Mouse (Mus musculus): ENCODE measurements at regions not wholly inside any gene's neighbourhood (a gene's known extent, or its start where the extent isn't known, plus 50 kb on each side); places are given as distances from the start of the nearest gene placed in this dataset.

DNA sequence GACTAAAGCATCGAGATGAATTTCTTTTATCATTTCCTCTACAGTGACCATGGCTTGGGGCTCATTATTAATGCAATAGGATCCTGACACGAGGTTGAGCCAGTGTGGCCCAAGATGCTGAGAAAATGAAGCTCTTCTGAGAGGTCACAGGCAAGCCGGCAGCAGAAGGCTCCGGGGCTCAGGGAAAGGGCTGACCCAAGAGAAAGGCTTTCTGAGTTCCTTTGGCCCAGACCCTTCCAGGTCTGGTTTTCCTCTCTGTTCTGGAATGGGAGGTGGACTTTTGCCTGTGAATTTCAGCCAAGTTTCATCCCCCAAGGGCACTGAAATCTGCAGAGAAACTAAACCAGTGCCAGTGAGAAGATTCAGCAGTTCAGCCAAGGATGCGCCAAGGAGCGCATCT is 145.7 kb upstream of the Slc38a2 start:
- H3K27me3 ChIP-seq (ENCODE audit: control insufficient read depth, insufficient read depth, low read length) = no peaks in the 10 kb centered on the region
- 87% methylated on average over 6 of the region's 6 CpGs for WGBS
- no peak overlapping the region for H3K9ac ChIP-seq (ENCODE audit: low read depth, low read length)
- no peak overlapping the region for H3K4me3 ChIP-seq (ENCODE audit: low read depth, low read length)
- H3K4me2 ChIP-seq (replicated peaks; ENCODE audit: low read depth, low read length) = no peak overlapping the region
- no peaks in the 10 kb centered on the region for H3K36me3 ChIP-seq (ENCODE audit: control insufficient read depth, insufficient read depth, low read length)
- no peaks in the 10 kb centered on the region for H3K9me3 ChIP-seq (ENCODE audit: control insufficient read depth, low read length)
- DNase-seq (ENCODE audit: low spot score) = no peak
- H3K27ac ChIP-seq (ENCODE audit: low read depth, low read length) = no peak overlapping the region
- ATAC-seq (ENCODE audit: low FRiP score) = no peak
- H3K4me1 ChIP-seq (replicated peaks; ENCODE audit: control insufficient read depth, insufficient read depth, low read length) = no peaks in the 10 kb centered on the region

GRCm38 (mm10) chr15:96844290-96844689 is 144.8 kb upstream of the Slc38a2 start:
- DNase-seq (ENCODE audit: low spot score) (no peak), ATAC-seq (ENCODE audit: low FRiP score) (no peak)
- no peaks in the 10 kb centered on the region for H3K36me3 ChIP-seq (ENCODE audit: control insufficient read depth, insufficient read depth, low read length)
- no peaks in the 10 kb centered on the region for H3K4me1 ChIP-seq (replicated peaks; ENCODE audit: control insufficient read depth, insufficient read depth, low read length)
- H3K4me2 ChIP-seq (replicated peaks; ENCODE audit: low read depth, low read length) = no peak overlapping the region
- no peaks in the 10 kb centered on the region for H3K9me3 ChIP-seq (ENCODE audit: control insufficient read depth, low read length)
- no peak overlapping the region for H3K9ac ChIP-seq (ENCODE audit: low read depth, low read length)
- no peak overlapping the region for H3K4me3 ChIP-seq (ENCODE audit: low read depth, low read length)
- H3K27ac ChIP-seq (ENCODE audit: low read depth, low read length) = no peak overlapping the region
- no peaks in the 10 kb centered on the region for H3K27me3 ChIP-seq (ENCODE audit: control insufficient read depth, insufficient read depth, low read length)
- 90% methylated on average over 4 of the region's 4 CpGs for WGBS

GRCm38 (mm10) chr15:96843589-96843988 is 144.1 kb upstream of the Slc38a2 start:
- Histone ChIP-seq H3K9ac (ENCODE audit: low read depth, low read length) (no peak overlapping the region), H3K4me1 (replicated peaks; ENCODE audit: control insufficient read depth, insufficient read depth, low read length) (no peaks in the 10 kb centered on the region), H3K27me3 (ENCODE audit: control insufficient read depth, insufficient read depth, low read length) (no peaks in the 10 kb centered on the region), H3K4me3 (ENCODE audit: low read depth, low read length) (no peak overlapping the region), H3K36me3 (ENCODE audit: control insufficient read depth, insufficient read depth, low read length) (no peaks in the 10 kb centered on the region), H3K9me3 (ENCODE audit: control insufficient read depth, low read length) (no peaks in the 10 kb centered on the region), H3K27ac (ENCODE audit: low read depth, low read length) (no peak overlapping the region), H3K4me2 (replicated peaks; ENCODE audit: low read depth, low read length) (no peak overlapping the region)
- no peak for DNase-seq (ENCODE audit: low spot score)
- ATAC-seq (ENCODE audit: low FRiP score) = no peak
- 92% methylated on average over 7 of the region's 7 CpGs for WGBS

GRCm38 (mm10) chr15:96842881-96843280 is 143.4 kb upstream of the Slc38a2 start:
- Histone ChIP-seq H3K36me3 (ENCODE audit: control insufficient read depth, insufficient read depth, low read length) (no peaks in the 10 kb centered on the region), H3K27me3 (ENCODE audit: control insufficient read depth, insufficient read depth, low read length) (no peaks in the 10 kb centered on the region), H3K9ac (ENCODE audit: low read depth, low read length) (no peak overlapping the region), H3K9me3 (ENCODE audit: control insufficient read depth, low read length) (no peaks in the 10 kb centered on the region), H3K4me1 (replicated peaks; ENCODE audit: control insufficient read depth, insufficient read depth, low read length) (no peaks in the 10 kb centered on the region), H3K27ac (ENCODE audit: low read depth, low read length) (no peak overlapping the region), H3K4me2 (replicated peaks; ENCODE audit: low read depth, low read length) (no peak overlapping the region), H3K4me3 (ENCODE audit: low read depth, low read length) (no peak overlapping the region)
- WGBS = 85% methylated on average over 3 of the region's 3 CpGs
- DNase-seq (ENCODE audit: low spot score) (no peak), ATAC-seq (ENCODE audit: low FRiP score) (no peak)

GRCm38 (mm10) chr15:96836670-96837069 is 137.1 kb upstream of the Slc38a2 start:
- 96% methylated on average over 3 of the region's 3 CpGs for WGBS
- DNase-seq (ENCODE audit: low spot score) = no peak
- ATAC-seq (ENCODE audit: low FRiP score) = no peak
- Histone ChIP-seq H3K4me1 (replicated peaks; ENCODE audit: control insufficient read depth, insufficient read depth, low read length) (no peaks in the 10 kb centered on the region), H3K4me2 (replicated peaks; ENCODE audit: low read depth, low read length) (no peak overlapping the region), H3K27me3 (ENCODE audit: control insufficient read depth, insufficient read depth, low read length) (no peaks in the 10 kb centered on the region), H3K36me3 (ENCODE audit: control insufficient read depth, insufficient read depth, low read length) (no peaks in the 10 kb centered on the region), H3K9me3 (ENCODE audit: control insufficient read depth, low read length) (no peaks in the 10 kb centered on the region), H3K9ac (ENCODE audit: low read depth, low read length) (no peak overlapping the region), H3K27ac (ENCODE audit: low read depth, low read length) (no peak overlapping the region), H3K4me3 (ENCODE audit: low read depth, low read length) (no peak overlapping the region)

DNA sequence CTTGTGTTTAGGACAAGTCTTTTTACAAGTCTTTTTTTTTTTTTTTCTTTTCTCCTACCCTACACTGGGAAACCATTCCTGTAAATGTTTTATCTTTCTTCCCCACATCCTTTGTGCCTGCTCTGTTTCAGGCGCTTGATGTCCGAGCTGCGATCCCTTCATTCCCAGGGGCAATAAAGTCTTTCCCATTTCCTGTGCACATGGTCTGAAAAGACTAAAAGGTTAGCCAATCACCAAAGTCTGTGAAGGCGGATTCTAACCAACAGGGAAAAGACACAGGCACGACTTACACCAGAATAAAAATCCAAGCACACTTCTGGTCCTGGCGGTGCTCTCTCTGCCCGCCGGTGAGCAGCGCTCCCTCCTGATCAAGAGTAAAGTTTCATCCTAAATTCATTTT is 135.3 kb upstream of the Slc38a2 start:
- Histone ChIP-seq H3K4me3 (ENCODE audit: low read depth, low read length) (no peak overlapping the region), H3K4me2 (replicated peaks; ENCODE audit: low read depth, low read length) (no peak overlapping the region), H3K9ac (ENCODE audit: low read depth, low read length) (no peak overlapping the region), H3K27me3 (ENCODE audit: control insufficient read depth, insufficient read depth, low read length) (no peaks in the 10 kb centered on the region), H3K9me3 (ENCODE audit: control insufficient read depth, low read length) (no peaks in the 10 kb centered on the region), H3K36me3 (ENCODE audit: control insufficient read depth, insufficient read depth, low read length) (no peaks in the 10 kb centered on the region), H3K4me1 (replicated peaks; ENCODE audit: control insufficient read depth, insufficient read depth, low read length) (no peaks in the 10 kb centered on the region), H3K27ac (ENCODE audit: low read depth, low read length) (no peak overlapping the region)
- no peak for ATAC-seq (ENCODE audit: low FRiP score)
- no peak for DNase-seq (ENCODE audit: low spot score)
- WGBS = 75% methylated on average over 9 of the region's 9 CpGs

GRCm38 (mm10) chr15:96834162-96834843 is 134.8 kb upstream of the Slc38a2 start:
- Histone ChIP-seq H3K9me3 (ENCODE audit: control insufficient read depth, low read length) (no peaks in the 10 kb centered on the region), H3K4me2 (replicated peaks; ENCODE audit: low read depth, low read length) (no peak overlapping the region), H3K27me3 (ENCODE audit: control insufficient read depth, insufficient read depth, low read length) (no peaks in the 10 kb centered on the region), H3K27ac (ENCODE audit: low read depth, low read length) (no peak overlapping the region), H3K36me3 (ENCODE audit: control insufficient read depth, insufficient read depth, low read length) (no peaks in the 10 kb centered on the region), H3K4me3 (ENCODE audit: low read depth, low read length) (no peak overlapping the region), H3K4me1 (replicated peaks; ENCODE audit: control insufficient read depth, insufficient read depth, low read length) (no peaks in the 10 kb centered on the region), H3K9ac (ENCODE audit: low read depth, low read length) (no peak overlapping the region)
- 87% methylated on average over 10 of the region's 10 CpGs for WGBS
- DNase-seq (ENCODE audit: low spot score) (no peak), ATAC-seq (ENCODE audit: low FRiP score) (no peak)

GRCm38 (mm10) chr15:96832389-96832788 is 132.9 kb upstream of the Slc38a2 start:
- Histone ChIP-seq H3K9ac (ENCODE audit: low read depth, low read length) (no peak overlapping the region), H3K27me3 (ENCODE audit: control insufficient read depth, insufficient read depth, low read length) (no peaks in the 10 kb centered on the region), H3K36me3 (ENCODE audit: control insufficient read depth, insufficient read depth, low read length) (no peaks in the 10 kb centered on the region), H3K4me2 (replicated peaks; ENCODE audit: low read depth, low read length) (no peak overlapping the region), H3K9me3 (ENCODE audit: control insufficient read depth, low read length) (no peaks in the 10 kb centered on the region), H3K27ac (ENCODE audit: low read depth, low read length) (no peak overlapping the region), H3K4me1 (replicated peaks; ENCODE audit: control insufficient read depth, insufficient read depth, low read length) (no peaks in the 10 kb centered on the region), H3K4me3 (ENCODE audit: low read depth, low read length) (no peak overlapping the region)
- WGBS = 77% methylated on average over 10 of the region's 10 CpGs
- ATAC-seq (ENCODE audit: low FRiP score) (no peak), DNase-seq (ENCODE audit: low spot score) (no peak)

DNA sequence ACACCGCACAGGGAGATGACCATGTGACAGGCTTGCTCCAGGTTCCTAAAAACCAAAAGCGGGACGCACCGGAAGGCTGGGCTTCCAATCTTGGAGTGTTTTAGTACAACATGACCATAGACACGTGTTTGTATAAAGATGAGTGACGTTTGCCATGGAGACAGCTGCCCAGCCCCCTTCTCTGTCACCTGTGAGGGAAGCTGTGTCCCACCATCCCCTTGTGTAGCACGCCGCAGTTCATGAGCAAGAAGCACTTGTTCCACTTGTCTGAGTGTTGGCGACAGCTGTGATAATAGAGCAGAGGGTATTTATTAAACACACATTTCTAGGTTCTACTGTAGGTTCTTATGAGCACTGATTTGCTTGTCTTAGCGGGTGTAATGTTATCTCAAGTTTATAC is 131.7 kb upstream of the Slc38a2 start:
- 93% methylated on average over 10 of the region's 10 CpGs for WGBS
- Histone ChIP-seq H3K27me3 (ENCODE audit: control insufficient read depth, insufficient read depth, low read length) (no peaks in the 10 kb centered on the region), H3K36me3 (ENCODE audit: control insufficient read depth, insufficient read depth, low read length) (no peaks in the 10 kb centered on the region), H3K4me2 (replicated peaks; ENCODE audit: low read depth, low read length) (no peak overlapping the region), H3K9me3 (ENCODE audit: control insufficient read depth, low read length) (no peaks in the 10 kb centered on the region), H3K4me1 (replicated peaks; ENCODE audit: control insufficient read depth, insufficient read depth, low read length) (no peaks in the 10 kb centered on the region), H3K4me3 (ENCODE audit: low read depth, low read length) (no peak overlapping the region), H3K27ac (ENCODE audit: low read depth, low read length) (no peak overlapping the region), H3K9ac (ENCODE audit: low read depth, low read length) (no peak overlapping the region)
- DNase-seq (ENCODE audit: low spot score) (no peak), ATAC-seq (ENCODE audit: low FRiP score) (no peak)
